In genomic region chr12:79683350-79683749, GRCm38 (mm10) we compare ENCODE assay signal across 14 mouse cellular contexts.
DNase-seq lines count a peak whose midpoint lies in the region; ATAC-seq and TF ChIP-seq lines count a peak whose summit lies in the region.
"Had no signal": no experiment of that assay in that cellular context is flagged by ENCODE, and none has a peak within 500 bp of the region (broad histone marks: within the 10 kb centered on the region; RNA-seq: fewer than 3 reads in every experiment).

No protein-coding gene starts in this region.

- H3K27ac ChIP-seq in gastrocnemius, adult 2 months = peak overlapping the region; percentile 59
- H3K27ac ChIP-seq in lung, embryonic 15.5 days = peak overlapping the region; percentile 88
- peak overlapping the region; percentile 64; the same call in 1 of the 2 replicates for H3K27ac ChIP-seq in heart, postnatal 0 days (ENCODE audit: low read depth)
- peak overlapping the region; percentile 53 for H3K27ac ChIP-seq in stomach, embryonic 14.5 days (ENCODE audit: low read length)

- no peak for TF ChIP-seq CTCF in gastrocnemius, adult 2 months (IDR thresholded peaks at IDR 0.05)
- no peak for TF ChIP-seq CTCF in heart, postnatal 0 days (IDR thresholded peaks at IDR 0.05; ENCODE audit: low read depth)

- ATAC-seq in lung, embryonic 15.5 days (ENCODE audit: borderline replicate concordance, extremely low read depth, low FRiP score, low TSS enrichment) = no peak
- no peak for ATAC-seq in heart, postnatal 0 days (ENCODE audit: insufficient read depth, low read depth)
- ATAC-seq in stomach, embryonic 14.5 days (ENCODE audit: insufficient number of reproducible peaks, insufficient read depth, low FRiP score, low read depth) = no peak
- ATAC-seq in inflammation-experienced regulatory T-cells, adult 6 months = no peak

- intact Hi-C loops in gastrocnemius, adult 2 months (cut with DNase I) = no loop called here

- no peaks in the 10 kb centered on the region for H3K9me3 ChIP-seq in lung, embryonic 15.5 days
- no peaks in the 10 kb centered on the region for H3K9me3 ChIP-seq in heart, postnatal 0 days (replicated peaks; ENCODE audit: control insufficient read depth, low read length)
- H3K9me3 ChIP-seq in stomach, embryonic 14.5 days (ENCODE audit: control insufficient read depth, low read depth, low read length) = no peaks in the 10 kb centered on the region
- H3K9me3 ChIP-seq: megakaryocyte, embryonic 14.5 days had no signal

- WGBS in lung, embryonic 15.5 days = 18% methylated on average over 3 of the region's 3 CpGs
- WGBS in heart, postnatal 0 days = 52% methylated on average over 3 of the region's 3 CpGs
- WGBS in stomach, embryonic 14.5 days = 23% methylated on average over 3 of the region's 3 CpGs

- no peaks in the 10 kb centered on the region for H3K27me3 ChIP-seq in lung, embryonic 15.5 days
- H3K27me3 ChIP-seq in heart, postnatal 0 days (ENCODE audit: control insufficient read depth, insufficient read depth, low read length) = no peaks in the 10 kb centered on the region
- H3K27me3 ChIP-seq in stomach, embryonic 14.5 days (ENCODE audit: control insufficient read depth, insufficient read depth, low read length) = no peaks in the 10 kb centered on the region
- H3K27me3 ChIP-seq: megakaryocyte, embryonic 14.5 days had no signal

- no peak overlapping the region for H3K4me2 ChIP-seq in lung, embryonic 15.5 days
- H3K4me2 ChIP-seq in heart, postnatal 0 days (ENCODE audit: low read depth, low read length) = no peak overlapping the region
- no peak overlapping the region for H3K4me2 ChIP-seq in stomach, embryonic 14.5 days (replicated peaks; ENCODE audit: low read depth, low read length)

- no peak overlapping the region for H3K9ac ChIP-seq in lung, embryonic 15.5 days
- no peak overlapping the region for H3K9ac ChIP-seq in heart, postnatal 0 days (replicated peaks; ENCODE audit: low read depth, low read length)
- H3K9ac ChIP-seq in stomach, embryonic 14.5 days (replicated peaks; ENCODE audit: low read depth, low read length) = no peak overlapping the region

- H3K4me1 ChIP-seq in lung, embryonic 15.5 days = peaks cover 68% of the 10 kb centered on the region
- peaks cover 34% of the 10 kb centered on the region for H3K4me1 ChIP-seq in heart, postnatal 0 days (ENCODE audit: control insufficient read depth, insufficient read depth)
- peaks cover 42% of the 10 kb centered on the region for H3K4me1 ChIP-seq in stomach, embryonic 14.5 days (ENCODE audit: control insufficient read depth, insufficient read depth, low read length)

- TF ChIP-seq EP300 in heart, postnatal 0 days (IDR thresholded peaks at IDR 0.05; ENCODE audit: low read depth) = no peak

- H3K4me3 ChIP-seq in gastrocnemius, adult 2 months = no peak overlapping the region
- no peak overlapping the region for H3K4me3 ChIP-seq in lung, embryonic 15.5 days
- H3K4me3 ChIP-seq in heart, postnatal 0 days (ENCODE audit: low read depth, low read length) = no peak overlapping the region
- H3K4me3 ChIP-seq in stomach, embryonic 14.5 days (ENCODE audit: low read depth, low read length) = no peak overlapping the region
- H3K4me3 ChIP-seq: megakaryocyte, embryonic 14.5 days had no signal

- no peak for DNase-seq in gastrocnemius, adult 2 months
- no peak for DNase-seq in gastrocnemius, postnatal 10 days
- DNase-seq in lung, postnatal 14 days = no peak
- DNase-seq in heart, postnatal 0 days (ENCODE audit: low spot score) = peak; percentile 31
- DNase-seq in retina, postnatal 1 day = no peak
- DNase-seq: adrenal gland, postnatal 10 days; cerebellum, adult 8-10 months; gastrocnemius, postnatal 36 days; kidney, adult 11 months; layer of hippocampus, postnatal 36 days had no signal

- H3K36me3 ChIP-seq in lung, embryonic 15.5 days = no peaks in the 10 kb centered on the region
- no peaks in the 10 kb centered on the region for H3K36me3 ChIP-seq in heart, postnatal 0 days (replicated peaks; ENCODE audit: control insufficient read depth, insufficient read depth, low read length)
- H3K36me3 ChIP-seq in stomach, embryonic 14.5 days (ENCODE audit: control insufficient read depth, insufficient read depth, low read length) = no peaks in the 10 kb centered on the region
